Mouse (Mus musculus) limb, embryonic 15.5 days (tissue): Measurements from ENCODE around the gene Slc7a11. TPM values are rescaled to one million over a fixed set of nuclear protein-coding genes. Genes with fewer than 3 reads are reported as not detected.
"Not testable (repeated sequence)": the region's sequence is repeated elsewhere in the genome, so short reads cannot be mapped to it uniquely, and the experiment has no call there.

Experiments
- ATAC-seq: fragments of 200-750 bp; cut with Nextera tagmentation; 2 replicates; pipeline ENCODE4 v1.8.0; 2017; ENCODE audit warnings: low read depth, moderate TSS enrichment; ENCODE audit not compliant: insufficient number of reproducible peaks, low FRiP score, low TSS enrichment
- H3K27ac ChIP-seq: fragments of 300-500 bp; sonication (generic); 2 replicates; pipeline ENCODE4 v1.5.1; 2015; ENCODE audit warnings: moderate library complexity, mild to moderate bottlenecking, inconsistent platforms
- H3K27me3 ChIP-seq: fragments of 300-500 bp; sonication (generic); 2 replicates; pipeline ENCODE4 v1.6.1; 2015; ENCODE audit warnings: inconsistent platforms
- H3K36me3 ChIP-seq: fragments of 300-500 bp; sonication (generic); 2 replicates; pipeline ENCODE4 v1.6.1; 2015; ENCODE audit warnings: inconsistent platforms
- H3K4me1 ChIP-seq: fragments of 300-500 bp; sonication (generic); 2 replicates; pipeline ENCODE4 v1.6.1; 2015; ENCODE audit warnings: inconsistent platforms
- H3K4me2 ChIP-seq: fragments of 300-500 bp; sonication (generic); 2 replicates; pipeline ENCODE4 v1.6.1; 2015; ENCODE audit warnings: mild to moderate bottlenecking, inconsistent platforms
- H3K4me3 ChIP-seq: fragments of 300-500 bp; sonication (generic); 2 replicates; pipeline ENCODE4 v1.5.1; 2015; ENCODE audit warnings: mild to moderate bottlenecking, inconsistent platforms
- H3K9ac ChIP-seq: fragments of 300-500 bp; sonication (generic); 2 replicates; pipeline ENCODE4 v1.6.1; 2015; ENCODE audit warnings: inconsistent platforms
- H3K9me3 ChIP-seq: fragments of 300-500 bp; sonication (generic); 2 replicates; pipeline ENCODE4 v1.6.1; 2016; ENCODE audit warnings: inconsistent platforms
- WGBS: fragments of 180-500 bp; shearing (Covaris S2); methylation state at CpG from one replicate; pipeline ENCODE4 v1.1.7; 2015; 5-methylcytosine and 5-hydroxymethylcytosine counted together
- polyA plus RNA-seq: library from polyadenylated mRNA; unstranded; fragments of >200 nt; fragmentation: Nextera tagmentation; extraction: Ambion mirVana; gene quantifications from 2 replicates; pipeline ENCODE4 v1.2.1, GENCODE M21; 2015

Gene Slc7a11
- polyA plus RNA-seq, 1 experiment from 2014 or later, result 7.0 TPM

DNA sequence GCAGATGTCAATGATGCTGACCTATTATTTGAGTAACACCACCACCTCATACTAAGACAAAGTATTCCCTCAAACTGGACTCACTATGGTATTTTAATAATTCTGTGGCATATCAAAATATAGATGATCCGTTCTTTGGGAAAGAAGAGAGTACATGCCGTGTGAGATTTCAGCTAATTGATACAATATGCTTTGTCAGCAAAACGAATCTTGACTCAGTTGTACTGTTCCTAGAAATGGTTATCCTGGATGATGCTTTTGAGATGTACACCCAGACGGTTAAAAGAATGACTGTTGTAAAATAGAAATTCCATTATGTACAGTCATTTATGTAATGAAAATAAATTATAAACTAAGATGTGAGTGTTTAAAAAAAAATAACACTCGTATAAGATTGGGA, 4.0 kb downstream of the Slc7a11 start:
- WGBS, result 78% methylated on average over 5 of the region's 5 CpGs
- ATAC-seq, result no peak
- no peak overlapping the region for H3K9ac ChIP-seq

DNA sequence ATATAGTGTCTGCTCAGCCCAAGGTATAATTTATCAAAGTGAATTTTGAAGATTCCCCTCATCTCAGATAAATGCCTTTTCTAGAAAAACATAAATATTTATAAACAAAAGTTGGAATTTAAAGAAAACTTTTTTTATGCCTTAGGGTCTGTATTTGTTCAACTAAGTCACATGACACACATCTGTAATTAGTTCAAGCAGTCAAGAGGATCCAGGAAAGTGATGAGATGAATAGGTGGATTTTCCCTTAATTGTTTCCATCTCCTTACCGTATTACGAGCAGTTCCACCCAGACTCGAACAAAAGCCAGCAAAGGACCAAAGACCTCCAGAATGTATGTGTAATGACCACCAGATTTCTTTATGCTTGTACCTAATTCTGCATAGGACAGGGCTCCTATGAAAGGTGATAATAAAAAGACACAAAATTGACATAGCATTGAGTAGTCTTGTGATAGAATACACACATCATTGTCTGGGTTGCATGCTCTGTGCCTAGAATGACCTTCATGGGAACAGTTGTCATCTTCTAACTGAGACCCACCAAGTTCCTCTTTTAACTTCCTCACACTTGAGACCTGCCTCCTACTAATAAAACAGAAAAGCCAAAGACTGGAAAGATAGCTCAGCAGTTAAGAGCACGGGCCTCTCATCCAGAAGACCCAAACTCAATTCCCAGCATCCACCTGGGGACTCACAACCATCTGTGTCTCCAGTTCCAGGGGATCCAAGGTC, 4.7 kb downstream of the Slc7a11 start:
- no peak for ATAC-seq
- Histone ChIP-seq H3K4me1 (peaks cover 7% of the 10 kb centered on the region), H3K4me2 (no peak overlapping the region), H3K9ac (no peak overlapping the region), H3K9me3 (no peaks in the 10 kb centered on the region), H3K27ac (no peak overlapping the region), H3K36me3 (no peaks in the 10 kb centered on the region), H3K4me3 (no peak overlapping the region), H3K27me3 (no peaks in the 10 kb centered on the region)
- 33% methylated on average over 4 of the region's 4 CpGs for WGBS

More for the DNA sequence above, 4.0 kb downstream of the Slc7a11 start:
- no peaks in the 10 kb centered on the region for H3K27me3 ChIP-seq
- H3K36me3 ChIP-seq, result no peaks in the 10 kb centered on the region
- peaks cover 7% of the 10 kb centered on the region for H3K4me1 ChIP-seq
- H3K4me3 ChIP-seq, result no peak overlapping the region
- H3K4me2 ChIP-seq, result no peak overlapping the region
- no peak overlapping the region for H3K27ac ChIP-seq
- no peaks in the 10 kb centered on the region for H3K9me3 ChIP-seq

DNA sequence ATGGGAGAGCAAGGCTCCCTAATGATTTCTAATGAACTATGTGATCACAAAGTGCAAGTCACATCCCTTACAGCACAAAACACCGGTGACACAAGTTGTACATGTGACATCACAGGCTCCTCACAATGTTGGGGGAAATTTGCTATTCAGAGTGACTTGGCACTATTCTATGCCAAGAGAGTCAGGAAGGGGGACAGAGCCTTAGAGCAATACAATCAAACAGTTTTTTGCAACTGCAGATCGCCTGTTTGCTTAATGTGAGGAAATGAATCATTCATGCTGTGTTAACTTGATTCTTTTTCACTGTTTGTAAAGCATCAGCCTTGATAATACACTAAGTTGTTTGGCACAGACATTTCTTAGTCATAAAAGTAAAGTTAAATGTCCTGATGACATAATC, 5.3 kb downstream of the Slc7a11 start:
- H3K9ac ChIP-seq, H3K36me3 ChIP-seq, ATAC-seq, H3K27me3 ChIP-seq, H3K9me3 ChIP-seq, H3K4me2 ChIP-seq, H3K4me1 ChIP-seq, H3K27ac ChIP-seq, H3K4me3 ChIP-seq: not testable (repeated sequence)
- 33% methylated on average over 2 of the region's 2 CpGs for WGBS

DNA sequence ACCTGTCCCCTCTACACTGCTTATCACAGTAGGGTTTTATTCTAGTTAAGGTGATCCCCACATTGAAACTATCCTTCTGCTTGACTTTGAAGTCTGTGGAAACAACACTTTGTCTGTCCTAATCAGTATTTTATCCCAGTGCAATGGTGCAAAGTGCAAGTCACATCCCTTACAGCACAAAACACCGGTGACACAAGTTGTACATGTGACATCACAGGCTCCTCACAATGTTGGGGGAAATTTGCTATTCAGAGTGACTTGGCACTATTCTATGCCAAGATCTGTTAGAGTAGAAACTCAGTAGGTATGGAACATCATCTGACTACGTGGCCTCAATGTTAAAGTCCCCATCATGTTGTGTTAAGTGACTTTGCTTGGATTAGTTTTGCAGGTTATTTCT, 7.0 kb downstream of the Slc7a11 start:
- not testable (repeated sequence) for ATAC-seq, H3K4me3 ChIP-seq, H3K27me3 ChIP-seq, H3K36me3 ChIP-seq, H3K27ac ChIP-seq, H3K9me3 ChIP-seq, H3K4me1 ChIP-seq, H3K4me2 ChIP-seq, H3K9ac ChIP-seq
- 93% methylated on average over 2 of the region's 2 CpGs for WGBS

DNA sequence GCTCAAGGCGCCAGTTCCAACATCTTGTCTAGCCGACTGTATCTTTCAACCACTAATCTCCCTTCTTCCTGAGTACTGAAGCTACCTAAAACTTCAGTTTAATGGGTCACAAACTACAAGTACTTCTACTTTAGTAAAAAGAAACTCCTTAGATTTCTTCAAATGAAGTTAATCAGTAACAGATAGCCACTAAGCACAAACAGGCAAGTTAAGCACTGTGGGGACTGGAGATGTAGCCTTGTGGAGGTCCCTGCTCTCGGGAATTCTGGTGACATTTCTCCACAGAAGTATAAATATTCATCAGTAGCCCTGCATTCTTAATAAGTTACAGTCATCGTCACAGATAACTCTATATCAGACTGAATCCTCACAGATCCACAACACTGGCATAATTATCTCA, 9.6 kb downstream of the Slc7a11 start:
- H3K4me1 ChIP-seq, result no peaks in the 10 kb centered on the region
- no peak for ATAC-seq
- H3K4me3 ChIP-seq, result no peak overlapping the region
- 43% methylated on average over 4 of the region's 4 CpGs for WGBS
- H3K4me2 ChIP-seq, result no peak overlapping the region
- no peaks in the 10 kb centered on the region for H3K36me3 ChIP-seq
- no peaks in the 10 kb centered on the region for H3K27me3 ChIP-seq
- H3K9me3 ChIP-seq, result no peaks in the 10 kb centered on the region
- no peak overlapping the region for H3K27ac ChIP-seq
- no peak overlapping the region for H3K9ac ChIP-seq

DNA sequence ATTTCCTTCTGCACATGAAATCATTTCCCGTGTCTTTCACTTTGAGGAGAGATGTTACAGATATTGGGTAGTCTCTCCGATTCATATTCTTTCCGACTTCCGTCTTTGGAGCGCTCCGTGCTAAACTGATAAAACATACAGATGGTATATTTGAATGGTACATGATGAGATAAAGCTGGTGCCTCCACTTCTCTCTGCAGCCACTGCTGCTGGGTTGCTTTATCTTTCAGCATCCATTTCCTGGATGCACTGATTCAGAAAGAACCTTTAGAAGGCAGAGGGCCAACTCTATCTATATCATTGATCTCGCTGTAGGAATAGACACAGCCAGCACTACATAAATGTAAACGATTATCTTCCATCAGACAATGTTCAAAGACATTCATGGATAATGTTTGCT, 12.6 kb downstream of the Slc7a11 start:
- no peak overlapping the region for H3K4me2 ChIP-seq
- H3K9ac ChIP-seq, result no peak overlapping the region
- no peaks in the 10 kb centered on the region for H3K4me1 ChIP-seq
- no peaks in the 10 kb centered on the region for H3K36me3 ChIP-seq
- no peaks in the 10 kb centered on the region for H3K27me3 ChIP-seq
- H3K9me3 ChIP-seq, result no peaks in the 10 kb centered on the region
- H3K4me3 ChIP-seq, result no peak overlapping the region
- ATAC-seq, result no peak
- no peak overlapping the region for H3K27ac ChIP-seq
- WGBS, result 89% methylated on average over 8 of the region's 8 CpGs

DNA sequence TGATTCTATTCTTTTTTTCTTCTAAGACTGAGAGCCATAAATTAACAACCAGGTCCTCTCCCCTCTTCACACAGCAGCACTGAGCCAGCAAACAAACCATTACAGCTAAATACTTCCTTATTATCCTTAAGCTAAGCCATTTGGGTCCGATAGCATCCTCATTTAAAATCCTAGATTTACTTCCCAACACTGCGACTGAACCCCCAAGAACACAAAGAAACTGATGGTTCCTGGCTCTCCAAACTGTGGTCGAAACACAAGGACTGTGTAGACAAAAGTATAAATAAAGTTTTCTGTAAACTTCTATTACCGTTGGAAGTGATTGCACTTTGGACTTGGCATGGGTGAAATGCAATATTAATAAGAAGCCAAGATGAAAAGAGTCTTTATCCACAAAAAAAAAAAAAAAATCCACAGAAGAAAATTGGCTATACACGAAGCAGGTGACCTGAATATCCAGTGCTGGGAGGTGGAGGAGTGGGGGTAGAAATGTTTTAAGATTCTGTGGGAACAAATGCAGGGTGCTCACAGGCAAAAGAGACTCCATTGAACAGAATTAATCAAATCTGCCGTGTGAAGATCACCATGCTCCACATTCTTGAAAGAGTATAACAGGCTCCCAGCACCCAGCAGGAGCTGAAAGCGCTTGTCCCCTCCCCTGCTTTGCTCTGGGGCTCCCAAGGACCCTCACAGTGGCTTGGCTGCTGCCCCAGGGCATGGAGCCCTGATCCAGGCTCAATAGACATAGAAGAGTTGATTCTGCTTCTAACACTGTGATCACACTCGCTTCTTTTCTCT, 21.7 kb downstream of the Slc7a11 start:
- no peak for ATAC-seq
- no peaks in the 10 kb centered on the region; the same call in 1 of the 2 replicates for H3K4me1 ChIP-seq
- no peak overlapping the region for H3K4me3 ChIP-seq
- H3K27ac ChIP-seq, result no peak overlapping the region
- H3K9me3 ChIP-seq, result no peaks in the 10 kb centered on the region
- H3K36me3 ChIP-seq, result no peaks in the 10 kb centered on the region
- no peak overlapping the region for H3K9ac ChIP-seq
- 66% methylated on average over 8 of the region's 8 CpGs for WGBS
- no peak overlapping the region for H3K4me2 ChIP-seq
- no peaks in the 10 kb centered on the region for H3K27me3 ChIP-seq

DNA sequence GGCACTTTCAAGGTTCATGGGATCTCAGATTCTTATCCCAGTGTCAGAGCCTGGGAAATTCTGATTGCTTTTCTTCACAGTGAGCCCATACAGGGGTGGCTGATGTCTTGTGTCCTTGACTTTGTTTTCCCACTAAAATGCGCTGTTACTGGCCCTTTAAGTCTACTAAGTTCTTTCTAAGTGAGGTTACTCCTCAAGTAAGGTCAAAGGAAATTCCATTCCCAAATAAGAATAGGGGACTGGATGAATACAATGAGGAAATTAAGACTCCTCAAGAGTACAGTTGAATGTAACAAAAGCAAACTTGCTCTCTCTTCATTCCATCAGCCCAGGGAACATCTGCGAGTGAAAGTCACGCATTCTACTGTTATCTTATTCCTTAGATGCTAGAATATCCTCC, 24.3 kb downstream of the Slc7a11 start:
- Histone ChIP-seq H3K9ac (no peak overlapping the region), H3K36me3 (no peaks in the 10 kb centered on the region), H3K4me3 (no peak overlapping the region), H3K9me3 (no peaks in the 10 kb centered on the region), H3K27me3 (no peaks in the 10 kb centered on the region), H3K4me1 (no peaks in the 10 kb centered on the region; the same call in 1 of the 2 replicates), H3K4me2 (no peak overlapping the region), H3K27ac (no peak overlapping the region)
- 86% methylated on average over 3 of the region's 3 CpGs for WGBS
- no peak for ATAC-seq

DNA sequence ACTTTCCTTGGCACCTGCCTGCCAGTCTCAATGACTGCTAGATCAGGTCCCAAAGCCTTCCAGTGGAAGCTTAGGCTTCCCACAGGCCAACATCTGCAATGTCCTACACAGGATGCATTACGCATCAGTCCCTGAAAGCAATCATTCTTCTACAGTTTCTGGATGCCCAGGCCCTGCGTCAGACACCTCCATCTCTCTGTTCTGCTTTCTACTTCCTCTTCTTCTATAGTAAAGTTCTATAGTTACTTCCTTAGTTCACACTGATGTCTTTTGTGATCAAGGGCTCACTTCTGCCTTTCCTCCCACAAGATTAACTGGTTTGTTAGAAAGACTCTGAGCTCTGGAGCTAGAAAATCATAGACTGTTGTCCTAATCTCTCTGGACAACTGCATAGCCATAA, 36.6 kb downstream of the Slc7a11 start:
- no peaks in the 10 kb centered on the region for H3K4me1 ChIP-seq
- no peak overlapping the region for H3K4me2 ChIP-seq
- H3K9ac ChIP-seq, result no peak overlapping the region
- H3K36me3 ChIP-seq, result no peaks in the 10 kb centered on the region
- no peaks in the 10 kb centered on the region for H3K9me3 ChIP-seq
- H3K27ac ChIP-seq, result no peak overlapping the region
- H3K27me3 ChIP-seq, result no peaks in the 10 kb centered on the region
- no peak overlapping the region for H3K4me3 ChIP-seq
- 87% methylated on average over 2 of the region's 2 CpGs for WGBS
- no peak for ATAC-seq

DNA sequence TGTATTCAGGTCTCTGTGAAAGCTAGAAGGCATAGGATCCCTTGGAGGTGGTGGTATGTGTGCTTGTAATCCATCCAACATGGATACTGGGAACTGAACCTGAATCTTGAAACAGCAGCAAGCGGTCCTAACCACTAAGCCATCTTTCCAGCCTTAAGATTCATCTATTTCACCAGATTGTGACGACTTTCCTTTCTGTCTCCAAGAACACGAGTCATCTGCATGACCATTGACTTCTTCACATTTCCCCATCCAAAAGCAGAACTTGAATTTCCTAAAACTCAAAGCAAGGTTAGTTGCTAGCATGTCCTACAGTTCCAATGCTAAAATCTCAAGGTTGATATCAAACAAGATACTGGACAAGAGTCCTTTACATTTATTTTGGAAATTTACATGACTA, 37.5 kb downstream of the Slc7a11 start:
- Histone ChIP-seq H3K4me1 (no peaks in the 10 kb centered on the region), H3K27ac (no peak overlapping the region), H3K27me3 (no peaks in the 10 kb centered on the region), H3K4me2 (no peak overlapping the region), H3K4me3 (no peak overlapping the region), H3K9ac (no peak overlapping the region), H3K9me3 (no peaks in the 10 kb centered on the region), H3K36me3 (no peaks in the 10 kb centered on the region)
- no peak for ATAC-seq
- WGBS, result 80% methylated on average over 3 of the region's 3 CpGs

DNA sequence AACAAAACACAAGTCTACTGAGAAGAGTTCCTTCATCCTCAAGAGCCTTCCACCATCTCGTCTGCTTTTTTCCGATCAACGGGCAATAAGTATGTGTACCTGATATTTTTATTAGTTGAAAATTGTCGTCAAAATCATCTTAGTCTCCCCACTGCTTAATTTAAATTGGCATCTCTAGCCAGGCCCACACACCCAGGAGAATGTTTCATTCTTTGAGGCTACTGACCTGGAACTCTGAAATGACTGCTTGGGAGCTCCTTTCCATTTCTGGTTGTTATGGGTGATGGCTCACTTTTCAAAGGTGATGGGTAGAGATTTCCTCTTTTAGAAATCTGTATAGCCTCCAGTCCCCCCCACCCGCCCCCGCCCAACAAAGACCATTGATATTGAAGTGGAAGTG, 54.6 kb downstream of the Slc7a11 start:
- no peaks in the 10 kb centered on the region for H3K27me3 ChIP-seq
- no peak overlapping the region for H3K4me3 ChIP-seq
- 84% methylated on average over 6 of the region's 6 CpGs for WGBS
- no peaks in the 10 kb centered on the region for H3K36me3 ChIP-seq
- H3K4me2 ChIP-seq, result no peak overlapping the region
- H3K9me3 ChIP-seq, result no peaks in the 10 kb centered on the region
- H3K9ac ChIP-seq, result no peak overlapping the region
- ATAC-seq, result no peak
- no peaks in the 10 kb centered on the region for H3K4me1 ChIP-seq
- no peak overlapping the region for H3K27ac ChIP-seq

DNA sequence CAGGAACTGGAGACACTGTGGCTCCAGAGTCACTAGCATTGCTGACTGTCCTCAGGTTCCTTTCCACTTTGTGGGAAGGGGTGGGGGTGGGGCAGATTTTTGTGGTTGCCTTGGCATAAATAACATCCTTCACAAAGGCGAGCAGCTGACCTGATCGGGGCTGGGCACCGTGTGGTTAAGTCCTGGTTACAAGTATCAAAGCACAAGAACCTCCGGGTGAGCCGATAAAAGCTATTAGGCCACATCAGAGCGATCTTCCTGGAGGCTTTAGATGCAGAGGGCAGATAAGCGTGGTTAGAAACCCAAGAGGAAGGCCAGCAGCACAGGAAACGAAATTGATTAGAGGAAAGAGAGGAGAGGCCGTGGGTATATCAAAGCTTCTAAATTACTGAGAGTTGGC, 55.1 kb downstream of the Slc7a11 start:
- H3K27ac ChIP-seq, result no peak overlapping the region
- H3K36me3 ChIP-seq, result no peaks in the 10 kb centered on the region
- WGBS, result 43% methylated on average over 9 of the region's 9 CpGs
- no peaks in the 10 kb centered on the region for H3K27me3 ChIP-seq
- H3K4me1 ChIP-seq, result no peaks in the 10 kb centered on the region
- no peak overlapping the region for H3K4me2 ChIP-seq
- ATAC-seq, result no peak
- no peak overlapping the region for H3K9ac ChIP-seq
- H3K4me3 ChIP-seq, result no peak overlapping the region
- H3K9me3 ChIP-seq, result no peaks in the 10 kb centered on the region
